Mouse (Mus musculus) neural tube, embryonic 14.5 days (tissue): Measurements from ENCODE around the gene Ccdc63. TPM values are rescaled to one million over a fixed set of nuclear protein-coding genes. Genes with fewer than 3 reads are reported as not detected.
"Not testable (repeated sequence)": the region's sequence is repeated elsewhere in the genome, so short reads cannot be mapped to it uniquely, and the experiment has no call there.

Experiments
- ATAC-seq: fragments of 200-750 bp; cut with Nextera tagmentation; 2 replicates; pipeline ENCODE4 v1.8.0; 2017; ENCODE audit warnings: low read depth, mild to moderate bottlenecking, moderate TSS enrichment, moderate library complexity
- H3K27ac ChIP-seq: fragments of 300-500 bp; sonication (generic); 2 replicates; pipeline ENCODE4 v1.5.1; 2014; ENCODE audit warnings: low read depth, mild to moderate bottlenecking, control low read depth, low read length, moderate library complexity, mixed read lengths
- H3K27me3 ChIP-seq: fragments of 300-500 bp; sonication (generic); 2 replicates; pipeline ENCODE4 v1.6.1; 2014; ENCODE audit warnings: low read length; ENCODE audit not compliant: control insufficient read depth, insufficient read depth
- H3K36me3 ChIP-seq: fragments of 300-500 bp; sonication (generic); 2 replicates; pipeline ENCODE4 v1.6.1; 2014; ENCODE audit warnings: low read length, mixed read lengths; ENCODE audit not compliant: control insufficient read depth, insufficient read depth
- H3K4me1 ChIP-seq: fragments of 300-500 bp; sonication (generic); 2 replicates; pipeline ENCODE4 v1.6.1; 2014; ENCODE audit warnings: low read length; ENCODE audit not compliant: control insufficient read depth, insufficient read depth
- H3K4me2 ChIP-seq: fragments of 300-500 bp; sonication (generic); 2 replicates; pipeline ENCODE4 v1.6.1; 2014; ENCODE audit warnings: mild to moderate bottlenecking, low read depth, low read length, control low read depth
- H3K4me3 ChIP-seq: fragments of 300-500 bp; sonication (generic); 2 replicates; pipeline ENCODE4 v1.5.1; 2014; ENCODE audit warnings: low read depth, low read length, control low read depth, mixed read lengths
- H3K9ac ChIP-seq: fragments of 300-500 bp; sonication (generic); replicated peaks from 2 replicates; pipeline ENCODE4 v1.6.1; 2014; ENCODE audit warnings: low read depth, mild to moderate bottlenecking, control low read depth, low read length, mixed read lengths
- H3K9me3 ChIP-seq: fragments of 300-500 bp; sonication (generic); 2 replicates; pipeline ENCODE4 v1.6.1; 2016; ENCODE audit warnings: low read length; ENCODE audit not compliant: control insufficient read depth
- WGBS: fragments of 180-500 bp; shearing (Covaris S2); extraction: QIAGEN DNeasy Blood & Tissue Kit; methylation state at CpG from one replicate; pipeline ENCODE4 v1.1.7; 2014; 5-methylcytosine and 5-hydroxymethylcytosine counted together
- polyA plus RNA-seq: library from polyadenylated mRNA; unstranded; fragments of >200 nt; fragmentation: Nextera tagmentation; extraction: Ambion mirVana; gene quantifications from 2 replicates; pipeline ENCODE4 v1.2.1, GENCODE M21; 2014

Gene Ccdc63
- polyA plus RNA-seq = 0.13 TPM in 1 of 2 replicates, not detected in the other

GRCm38 (mm10) chr5:122140723-122141122 is at the start of gene Ccdc63:
Gene Ccdc63 (minus strand): TSS chr5:122140823.
- Histone ChIP-seq H3K36me3 (no peaks in the 10 kb centered on the region), H3K9me3 (no peaks in the 10 kb centered on the region), H3K4me2 (no peak within 1 kb of the TSS), H3K27ac (no peak within 1 kb of the TSS), H3K4me1 (no peaks in the 10 kb centered on the region), H3K27me3 (no peaks in the 10 kb centered on the region), H3K4me3 (no peak within 1 kb of the TSS), H3K9ac (no peak within 1 kb of the TSS)
- ATAC-seq = no peak
- WGBS = 97% methylated on average over 3 of the region's 3 CpGs

- no peak for ATAC-seq
- no peak overlapping the region for H3K4me3 ChIP-seq
- H3K4me2 ChIP-seq = no peak overlapping the region
- no peaks in the 10 kb centered on the region for H3K27me3 ChIP-seq
- no peaks in the 10 kb centered on the region for H3K4me1 ChIP-seq
- WGBS = 67% methylated on average over 3 of the region's 3 CpGs
- H3K36me3 ChIP-seq = no peaks in the 10 kb centered on the region
- no peaks in the 10 kb centered on the region for H3K9me3 ChIP-seq
- no peak overlapping the region for H3K9ac ChIP-seq
- H3K27ac ChIP-seq = no peak overlapping the region
These were observed 48.5 kb upstream of the Ccdc63 start for GRCm38 (mm10) chr5:122189115-122189514.

GRCm38 (mm10) chr5:122184858-122185257 is 44.2 kb upstream of the Ccdc63 start:
- H3K36me3 ChIP-seq, H3K4me2 ChIP-seq, H3K27ac ChIP-seq, H3K9me3 ChIP-seq, H3K4me1 ChIP-seq, H3K9ac ChIP-seq, ATAC-seq, H3K4me3 ChIP-seq, H3K27me3 ChIP-seq: not testable (repeated sequence)
- 98% methylated on average over 6 of the region's 6 CpGs for WGBS

GRCm38 (mm10) chr5:122184283-122184806 is 43.7 kb upstream of the Ccdc63 start:
- Histone ChIP-seq H3K27me3 (no peaks in the 10 kb centered on the region), H3K4me2 (no peak overlapping the region), H3K36me3 (no peaks in the 10 kb centered on the region; the same call in 1 of the 2 replicates), H3K4me3 (no peak overlapping the region), H3K9me3 (no peaks in the 10 kb centered on the region), H3K9ac (no peak overlapping the region), H3K4me1 (no peaks in the 10 kb centered on the region), H3K27ac (no peak overlapping the region)
- no peak for ATAC-seq
- WGBS = 78% methylated on average over 7 of the region's 7 CpGs

GRCm38 (mm10) chr5:122179665-122180064 is 39.0 kb upstream of the Ccdc63 start:
- Histone ChIP-seq H3K9me3 (no peaks in the 10 kb centered on the region), H3K27ac (no peak overlapping the region), H3K36me3 (peaks cover 12% of the 10 kb centered on the region), H3K9ac (no peak overlapping the region), H3K4me3 (no peak overlapping the region), H3K4me2 (no peak overlapping the region), H3K27me3 (no peaks in the 10 kb centered on the region), H3K4me1 (no peaks in the 10 kb centered on the region)
- ATAC-seq = no peak
- WGBS = 52% methylated on average over 6 of the region's 6 CpGs

GRCm38 (mm10) chr5:122176398-122176797 is 35.8 kb upstream of the Ccdc63 start:
- no peak overlapping the region for H3K4me3 ChIP-seq
- peaks cover 29% of the 10 kb centered on the region for H3K36me3 ChIP-seq
- peak; percentile 44; the same call in 1 of the 2 replicates for ATAC-seq
- no peaks in the 10 kb centered on the region for H3K4me1 ChIP-seq
- 53% methylated on average over 1 of the region's 1 CpGs for WGBS
- no peak overlapping the region for H3K9ac ChIP-seq
- H3K27ac ChIP-seq = no peak overlapping the region
- no peaks in the 10 kb centered on the region for H3K9me3 ChIP-seq
- H3K27me3 ChIP-seq = no peaks in the 10 kb centered on the region
- H3K4me2 ChIP-seq = no peak overlapping the region

GRCm38 (mm10) chr5:122175961-122176360 is 35.3 kb upstream of the Ccdc63 start:
- no peaks in the 10 kb centered on the region for H3K4me1 ChIP-seq
- H3K4me2 ChIP-seq = no peak overlapping the region
- no peak overlapping the region for H3K4me3 ChIP-seq
- 89% methylated on average over 7 of the region's 7 CpGs for WGBS
- H3K36me3 ChIP-seq = peaks cover 33% of the 10 kb centered on the region
- no peaks in the 10 kb centered on the region for H3K9me3 ChIP-seq
- ATAC-seq = no peak
- no peaks in the 10 kb centered on the region for H3K27me3 ChIP-seq
- no peak overlapping the region for H3K9ac ChIP-seq
- no peak overlapping the region for H3K27ac ChIP-seq

- Histone ChIP-seq H3K27ac (no peak overlapping the region), H3K4me1 (no peaks in the 10 kb centered on the region), H3K4me2 (no peak overlapping the region), H3K4me3 (no peak overlapping the region), H3K27me3 (no peaks in the 10 kb centered on the region), H3K9me3 (no peaks in the 10 kb centered on the region), H3K36me3 (peaks cover 39% of the 10 kb centered on the region), H3K9ac (no peak overlapping the region)
- WGBS = 89% methylated on average over 2 of the region's 2 CpGs
- ATAC-seq = no peak
These were observed 34.8 kb upstream of the Ccdc63 start for GRCm38 (mm10) chr5:122175402-122175801.

- WGBS = 93% methylated on average over 8 of the region's 8 CpGs
These were observed 30.4 kb upstream of the Ccdc63 start for GRCm38 (mm10) chr5:122171058-122171457.

More at GRCm38 (mm10) chr5:122171058-122171457, 30.4 kb upstream of the Ccdc63 start:
- H3K4me2 ChIP-seq = no peak overlapping the region
- H3K9ac ChIP-seq = no peak overlapping the region
- no peak for ATAC-seq
- no peaks in the 10 kb centered on the region for H3K9me3 ChIP-seq
- no peak overlapping the region for H3K27ac ChIP-seq
- peaks cover 57% of the 10 kb centered on the region for H3K36me3 ChIP-seq
- H3K27me3 ChIP-seq = no peaks in the 10 kb centered on the region
- H3K4me3 ChIP-seq = no peak overlapping the region
- H3K4me1 ChIP-seq = peaks cover 5% of the 10 kb centered on the region
